Mouse (Mus musculus): ENCODE measurements around the gene Cdc20.

DNA sequence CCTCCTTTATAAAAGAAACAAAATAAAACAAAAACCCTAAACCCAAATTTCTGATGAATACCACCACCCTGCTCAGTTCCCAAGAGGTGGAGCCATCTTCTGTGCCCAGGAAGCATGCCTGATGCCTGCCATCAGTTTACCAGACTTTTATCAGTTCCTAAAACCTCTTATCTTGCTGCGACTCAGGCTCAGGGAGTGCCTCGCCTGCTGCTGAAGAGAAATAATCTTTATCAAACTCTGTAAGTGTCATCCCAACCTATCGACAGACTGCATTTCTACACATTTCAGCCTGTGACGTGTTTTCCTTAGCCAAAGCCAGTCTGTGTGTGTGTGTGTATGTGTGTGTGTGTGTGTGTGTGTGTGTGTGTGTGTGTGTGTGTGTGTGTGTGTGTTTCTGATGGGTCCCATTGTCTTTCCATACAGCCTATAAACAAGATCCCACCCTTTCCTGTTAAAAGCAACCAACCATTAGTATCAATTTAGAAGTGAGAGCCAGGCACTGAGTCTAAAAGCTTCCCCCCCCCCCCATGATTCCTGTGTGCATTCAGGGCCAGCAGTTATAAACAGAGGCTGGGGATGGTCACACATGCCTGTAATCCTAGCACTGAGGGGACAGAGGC lies 12.5 kb downstream of the Cdc20 start:
- no peak for TF ChIP-seq CTCF (IDR thresholded peaks at IDR 0.05; ENCODE audit: low read depth)
- TF ChIP-seq EP300 (IDR thresholded peaks at IDR 0.05; ENCODE audit: low read depth) = peak; percentile 92
